Mouse (Mus musculus) intestine, embryonic 14.5 days (tissue): ENCODE measurements around the gene Fam131c. TPM values are rescaled to one million over a fixed set of nuclear protein-coding genes. Genes with fewer than 3 reads are reported as not detected.

Experiments used
- ATAC-seq: fragments of 200-750 bp; cut with Nextera tagmentation; replicated peaks from 2 replicates; pipeline ENCODE4 v1.8.0; 2017; ENCODE audit warnings: low read depth, moderate number of reproducible peaks, moderate TSS enrichment, moderate library complexity; ENCODE audit not compliant: low FRiP score, low TSS enrichment
- DNase-seq: peaks from one replicate; pipeline ENCODE4 v3.0.0-alpha.2; 2018; ENCODE audit warnings: low spot score
- H3K27ac ChIP-seq: fragments of 300-500 bp; sonication (generic); 2 replicates; pipeline ENCODE4 v1.5.1; 2014; ENCODE audit warnings: low read depth, mild to moderate bottlenecking, control low read depth
- H3K27me3 ChIP-seq: fragments of 300-500 bp; sonication (generic); replicated peaks from 2 replicates; pipeline ENCODE4 v1.6.1; 2014; ENCODE audit warnings: low read length, control low read depth; ENCODE audit not compliant: control insufficient read depth, insufficient read depth
- H3K36me3 ChIP-seq: fragments of 300-500 bp; sonication (generic); 2 replicates; pipeline ENCODE4 v1.6.1; 2014; ENCODE audit warnings: low read length, control low read depth; ENCODE audit not compliant: control insufficient read depth, insufficient read depth
- H3K4me1 ChIP-seq: fragments of 300-500 bp; sonication (generic); replicated peaks from 2 replicates; pipeline ENCODE4 v1.6.1; 2014; ENCODE audit warnings: low read length, control low read depth, mixed read lengths; ENCODE audit not compliant: control insufficient read depth, insufficient read depth
- H3K4me2 ChIP-seq: fragments of 300-500 bp; sonication (generic); 2 replicates; pipeline ENCODE4 v1.6.1; 2014; ENCODE audit warnings: low read length
- H3K4me3 ChIP-seq: fragments of 300-500 bp; sonication (generic); 2 replicates; pipeline ENCODE4 v1.5.1; 2014; ENCODE audit warnings: low read depth, low read length, control low read depth, mixed read lengths
- H3K9ac ChIP-seq: fragments of 300-500 bp; sonication (generic); 2 replicates; pipeline ENCODE4 v1.6.1; 2014; ENCODE audit warnings: mild to moderate bottlenecking, low read length
- H3K9me3 ChIP-seq: fragments of 300-500 bp; sonication (generic); 2 replicates; pipeline ENCODE4 v1.6.1; 2016; ENCODE audit warnings: low read length, control low read depth; ENCODE audit not compliant: control insufficient read depth
- WGBS: fragments of 180-500 bp; shearing (Covaris S2); extraction: QIAGEN DNeasy Blood & Tissue Kit; methylation state at CpG from one replicate; pipeline ENCODE4 v1.1.7; 2014; 5-methylcytosine and 5-hydroxymethylcytosine counted together
- polyA plus RNA-seq: library from polyadenylated mRNA; unstranded; fragments of >200 nt; fragmentation: Nextera tagmentation; extraction: Ambion mirVana; gene quantifications from 2 replicates; pipeline ENCODE4 v1.2.1, GENCODE M21; 2014

The Fam131c gene
- polyA plus RNA-seq, 1 experiment from 2014 or later: 2.9 TPM

DNA sequence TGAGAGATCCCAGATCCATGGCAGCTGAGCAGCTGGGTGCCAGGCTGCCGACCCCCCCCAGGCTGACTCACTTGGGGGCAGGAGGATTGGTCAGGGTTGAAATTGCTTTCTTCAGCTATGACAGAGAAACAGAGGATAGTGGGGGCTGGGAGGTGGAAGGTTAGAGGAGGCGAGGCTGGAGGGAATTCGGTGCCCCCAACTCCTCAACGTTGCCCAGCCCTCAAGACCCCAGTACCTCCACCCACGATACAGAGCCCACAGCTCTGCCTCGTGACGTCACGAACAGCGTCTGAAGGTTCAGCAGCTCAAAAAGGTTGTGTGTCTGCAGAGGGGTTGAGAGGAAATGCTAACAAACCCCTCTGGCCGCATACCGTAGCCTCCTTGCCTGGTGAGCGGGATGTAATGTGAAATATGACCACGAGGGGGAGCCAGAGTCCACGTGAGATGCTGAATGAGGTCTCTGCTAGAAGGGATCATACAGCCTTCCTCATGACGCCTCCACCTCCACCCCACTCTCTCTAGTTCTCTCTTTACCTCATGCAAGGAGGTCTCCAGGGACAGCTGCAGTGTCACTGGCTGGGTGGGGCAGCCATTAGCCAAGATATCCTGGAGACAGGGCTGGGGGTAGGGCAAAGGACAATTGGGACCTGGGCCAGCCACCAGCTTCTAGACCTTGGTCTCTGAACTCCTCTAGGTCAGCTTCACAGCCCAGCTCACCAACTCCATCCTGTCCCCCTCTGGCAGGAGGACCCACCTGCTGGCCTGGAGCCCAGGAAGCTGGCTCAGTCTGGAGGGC is 36.7 kb downstream of the Fam131c start:
- no peaks in the 10 kb centered on the region for H3K9me3 ChIP-seq
- H3K4me3 ChIP-seq: 0 out of 2 replicates have a peak overlapping the region, but pooled peaks have one; percentile 11
- H3K27me3 ChIP-seq: no peaks in the 10 kb centered on the region
- peak overlapping the region; percentile 35 for H3K9ac ChIP-seq
- H3K4me1 ChIP-seq: peaks cover 11% of the 10 kb centered on the region; the same call in 1 of the 2 replicates
- DNase-seq: peak; percentile 99
- 7% methylated on average over 15 of the region's 15 CpGs for WGBS
- H3K4me2 ChIP-seq: peak overlapping the region; percentile 46
- ATAC-seq: peak; percentile 73
- no peaks in the 10 kb centered on the region for H3K36me3 ChIP-seq
- H3K27ac ChIP-seq: no peak overlapping the region

DNA sequence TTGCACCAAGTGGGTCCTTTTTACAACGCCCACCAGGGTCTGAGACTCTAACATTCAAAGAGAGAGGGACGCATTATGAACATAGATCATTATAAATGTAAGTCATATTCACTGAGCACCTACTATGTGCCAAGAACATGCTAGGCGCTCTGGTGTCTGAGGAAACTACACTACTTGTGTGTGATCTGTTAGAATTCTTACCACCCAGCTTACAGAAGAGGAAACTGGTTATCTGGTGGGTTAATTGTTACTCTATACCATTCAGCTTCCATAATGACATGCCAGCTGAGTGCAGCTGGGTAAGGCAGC is 37.2 kb downstream of the Fam131c start:
- H3K36me3 ChIP-seq: no peaks in the 10 kb centered on the region
- no peaks in the 10 kb centered on the region for H3K9me3 ChIP-seq
- H3K27ac ChIP-seq: no peak overlapping the region
- 81% methylated on average over 3 of the region's 3 CpGs for WGBS
- ATAC-seq: no peak
- no peak overlapping the region for H3K4me2 ChIP-seq
- no peak overlapping the region for H3K9ac ChIP-seq
- DNase-seq: no peak
- no peak overlapping the region for H3K4me3 ChIP-seq
- H3K4me1 ChIP-seq: peaks cover 11% of the 10 kb centered on the region; the same call in 1 of the 2 replicates
- no peaks in the 10 kb centered on the region for H3K27me3 ChIP-seq

DNA sequence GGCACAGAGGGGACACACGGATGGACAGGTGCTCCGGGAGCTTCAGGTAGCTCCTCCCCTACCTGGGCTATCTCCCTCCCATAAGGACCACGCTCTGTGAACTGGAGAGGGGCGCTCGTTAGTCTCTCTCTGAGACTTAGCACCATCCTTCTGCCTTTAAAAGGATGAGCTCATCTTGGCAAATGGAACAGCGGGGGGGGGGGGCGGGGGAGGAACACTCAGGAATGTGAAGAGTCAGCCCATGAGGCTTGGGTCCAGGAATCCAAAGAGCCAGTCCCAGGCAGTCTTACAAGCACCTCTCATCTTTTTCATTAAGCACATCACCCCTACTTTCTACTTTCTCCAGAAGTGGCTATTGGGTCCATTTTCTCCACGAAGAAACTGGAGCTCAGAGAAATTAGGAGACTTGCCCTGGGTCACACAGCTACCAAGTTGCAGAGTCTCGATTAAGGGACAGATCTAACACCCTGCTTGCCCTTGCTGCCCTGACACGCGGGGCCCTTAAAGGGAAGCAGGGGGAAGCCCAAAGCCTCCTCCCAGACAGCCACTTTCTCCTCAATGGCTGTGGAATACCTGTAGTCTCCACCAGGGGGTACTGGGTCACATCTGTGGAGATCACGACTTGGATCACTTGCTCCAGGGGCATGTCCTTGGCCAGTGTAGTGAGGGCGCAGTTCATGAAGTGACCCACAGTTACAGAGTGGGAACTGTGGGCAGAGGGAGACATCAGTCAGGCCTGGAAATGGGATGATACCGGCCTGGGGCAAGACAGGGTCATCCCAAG is 38.7 kb downstream of the Fam131c start:
- 39% methylated on average over 13 of the region's 14 CpGs for WGBS
- Histone ChIP-seq H3K9ac (no peak overlapping the region), H3K4me2 (no peak overlapping the region), H3K27ac (no peak overlapping the region), H3K9me3 (no peaks in the 10 kb centered on the region), H3K27me3 (no peaks in the 10 kb centered on the region), H3K4me1 (peaks cover 11% of the 10 kb centered on the region; the same call in 1 of the 2 replicates), H3K36me3 (no peaks in the 10 kb centered on the region), H3K4me3 (no peak overlapping the region)
- DNase-seq (no peak), ATAC-seq (0 out of 2 replicates have a peak, but pooled peaks have one; percentile 10)

DNA sequence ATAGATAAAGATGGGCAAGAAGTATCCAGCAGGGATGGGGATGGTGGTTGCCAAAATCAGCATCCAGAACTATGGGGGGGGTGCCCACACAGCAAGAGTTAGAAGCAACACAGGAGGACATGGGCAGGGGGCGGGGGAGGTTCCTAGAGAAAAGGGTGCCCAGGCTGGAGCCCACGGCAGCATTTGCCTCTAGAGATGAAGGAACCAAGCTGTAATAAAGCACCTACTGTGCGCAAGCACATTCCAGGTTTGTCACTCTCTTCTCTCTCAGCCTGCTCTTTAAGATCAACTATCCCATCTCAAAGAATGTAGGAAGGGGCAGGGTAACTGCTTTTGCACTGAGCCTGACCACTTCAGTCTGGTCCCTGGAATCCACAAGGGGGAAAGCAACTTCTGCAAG is 40.6 kb downstream of the Fam131c start:
- 90% methylated on average over 3 of the region's 3 CpGs for WGBS
- peaks cover 11% of the 10 kb centered on the region; the same call in 1 of the 2 replicates for H3K4me1 ChIP-seq
- no peak for ATAC-seq

DNA sequence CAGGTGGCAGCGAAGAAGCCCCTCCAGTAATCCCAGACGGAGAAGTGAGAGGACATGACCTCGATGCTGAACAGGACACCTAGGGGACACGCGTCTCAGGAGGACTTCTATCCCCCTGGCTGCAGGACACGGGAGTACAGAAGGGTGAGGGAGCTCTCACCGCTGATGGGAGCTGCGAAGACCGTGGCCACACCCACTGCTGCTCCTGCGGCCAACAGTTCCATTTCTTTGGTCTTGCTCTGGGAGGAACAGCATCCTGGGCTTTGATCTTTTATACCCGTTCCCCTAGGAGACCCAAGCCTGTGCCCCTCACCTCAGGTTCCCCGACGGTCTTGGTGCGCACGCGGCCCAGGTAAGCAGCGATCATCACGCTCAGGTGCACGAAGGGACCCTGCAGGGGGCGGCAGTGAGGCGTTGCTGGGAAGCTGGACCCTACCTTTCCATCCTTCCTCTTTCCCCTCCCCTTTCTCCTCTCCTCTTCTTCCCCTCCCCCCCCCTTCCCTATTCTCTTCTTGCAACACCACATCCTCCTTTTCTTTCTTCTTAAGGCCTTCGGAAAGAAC is 43.5 kb downstream of the Fam131c start:
- H3K4me3 ChIP-seq: no peak overlapping the region
- H3K27me3 ChIP-seq: no peaks in the 10 kb centered on the region
- H3K4me1 ChIP-seq: 0 out of 2 replicates have a peak, but pooled peaks cover 5% of the 10 kb centered on the region
- no peaks in the 10 kb centered on the region for H3K36me3 ChIP-seq
- no peak overlapping the region for H3K9ac ChIP-seq
- 22% methylated on average over 22 of the region's 22 CpGs for WGBS
- H3K4me2 ChIP-seq: no peak overlapping the region
- no peak overlapping the region for H3K27ac ChIP-seq
- H3K9me3 ChIP-seq: no peaks in the 10 kb centered on the region
- no peak for DNase-seq
- ATAC-seq: no peak

More for the DNA sequence above, 40.6 kb downstream of the Fam131c start:
- Histone ChIP-seq H3K36me3 (no peaks in the 10 kb centered on the region), H3K27ac (no peak overlapping the region), H3K9me3 (no peaks in the 10 kb centered on the region), H3K27me3 (no peaks in the 10 kb centered on the region), H3K4me2 (no peak overlapping the region), H3K9ac (no peak overlapping the region), H3K4me3 (no peak overlapping the region)
- DNase-seq: no peak

DNA sequence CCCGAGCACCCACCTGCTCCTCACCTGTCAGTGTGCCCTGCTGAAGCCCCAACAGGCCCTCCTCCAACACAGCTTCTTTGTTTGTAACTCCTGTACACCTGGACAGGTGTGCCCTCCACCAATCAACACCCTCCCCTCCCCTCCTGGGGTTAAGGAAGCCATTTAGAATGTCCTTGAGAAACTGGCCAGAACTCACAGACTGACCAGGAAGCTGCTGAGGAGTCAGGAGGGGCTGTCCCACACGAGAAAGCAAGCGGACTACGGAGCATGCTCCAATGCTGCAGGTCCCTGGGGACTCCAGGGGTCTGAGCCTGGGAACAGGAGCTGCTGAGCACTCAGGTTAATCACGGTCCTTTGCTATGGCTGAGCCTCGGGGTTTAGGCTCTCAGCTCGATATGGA is 47.9 kb downstream of the Fam131c start, which contains the start of gene Clcnkb:
Clcnkb (minus strand) TSS at position 91 of the 400 bp plus-strand sequence.
- Histone ChIP-seq H3K4me1 (peaks cover 5% of the 10 kb centered on the region), H3K9me3 (no peaks in the 10 kb centered on the region), H3K4me3 (no peak within 1 kb of the TSS), H3K27ac (no peak within 1 kb of the TSS), H3K4me2 (no peak within 1 kb of the TSS), H3K36me3 (no peaks in the 10 kb centered on the region), H3K9ac (no peak within 1 kb of the TSS), H3K27me3 (no peaks in the 10 kb centered on the region)
- DNase-seq (no peak), ATAC-seq (no peak)
- WGBS: 63% methylated on average over 7 of the region's 7 CpGs

DNA sequence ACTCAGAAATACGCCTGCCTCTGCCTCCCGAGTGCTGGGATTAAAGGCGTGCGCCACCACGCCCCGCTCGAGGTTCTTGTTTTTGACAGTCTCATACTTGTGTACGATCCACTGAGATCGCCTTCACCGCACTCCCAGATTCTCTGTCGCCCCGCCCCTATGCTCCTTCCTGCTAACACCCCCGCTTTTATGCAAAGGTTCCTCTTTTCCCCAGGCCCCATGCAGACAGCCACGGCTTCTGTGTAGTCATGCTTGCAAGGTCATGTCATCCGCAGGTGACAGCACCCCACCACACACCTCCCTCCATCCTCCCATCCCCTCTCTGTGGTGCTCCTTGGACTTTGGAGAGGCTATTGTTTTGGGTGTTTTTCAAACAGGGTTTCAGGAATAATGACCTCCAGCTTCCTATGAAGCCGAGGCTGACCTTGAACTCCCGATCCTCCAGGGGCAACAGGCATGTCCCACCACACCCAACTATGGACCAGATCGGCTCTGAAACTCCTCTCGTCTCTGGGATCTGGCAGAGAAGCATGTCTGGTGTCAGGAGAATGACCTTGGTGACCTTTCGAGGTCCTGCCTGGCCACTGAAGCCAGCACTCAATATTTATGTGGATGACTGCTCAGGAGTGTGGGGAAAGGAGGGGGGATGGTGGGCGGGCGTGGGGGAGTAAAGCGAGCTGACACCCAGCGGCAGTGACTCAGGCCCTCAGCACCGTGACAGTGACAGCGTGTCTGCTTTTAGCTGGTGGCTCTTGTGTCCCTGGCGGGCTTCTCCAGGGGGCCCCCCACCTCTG is 51.6 kb downstream of the Fam131c start:
- H3K9ac ChIP-seq: no peak overlapping the region
- H3K4me1 ChIP-seq: peaks cover 15% of the 10 kb centered on the region
- no peak for DNase-seq
- H3K36me3 ChIP-seq: no peaks in the 10 kb centered on the region
- no peak overlapping the region for H3K27ac ChIP-seq
- 57% methylated on average over 27 of the region's 27 CpGs for WGBS
- no peaks in the 10 kb centered on the region for H3K27me3 ChIP-seq
- H3K4me2 ChIP-seq: no peak overlapping the region
- ATAC-seq: no peak
- H3K9me3 ChIP-seq: no peaks in the 10 kb centered on the region
- H3K4me3 ChIP-seq: no peak overlapping the region

DNA sequence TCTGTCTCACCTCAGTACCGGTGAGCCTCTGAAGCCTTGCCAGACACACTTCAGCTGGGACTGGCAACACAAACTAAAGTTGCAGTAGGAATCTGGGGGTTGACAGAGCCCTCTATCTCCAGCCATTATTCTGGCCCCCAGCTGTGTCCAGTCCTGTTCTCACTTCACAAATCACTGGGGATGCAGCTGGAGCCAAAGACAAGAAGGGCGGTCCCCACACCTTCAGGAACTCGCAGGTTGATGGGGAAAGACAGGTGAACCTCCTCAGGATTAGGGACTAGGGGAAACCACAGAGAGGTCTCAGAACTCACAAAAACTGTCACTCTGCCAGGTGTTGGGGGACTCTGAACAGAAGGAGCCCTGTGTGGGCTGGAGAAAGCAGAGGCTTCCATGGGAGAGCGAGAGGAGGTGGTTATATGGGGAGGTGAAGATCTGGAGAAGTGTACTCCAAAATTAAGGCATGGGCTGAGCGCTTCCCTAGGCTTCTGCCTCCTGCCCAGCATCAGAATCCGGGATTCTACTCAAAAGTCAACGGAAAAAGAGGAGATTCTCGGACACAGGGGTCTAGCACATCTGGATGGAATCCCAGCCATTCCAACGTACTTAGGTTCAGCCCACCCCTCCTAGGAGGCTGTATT is 52.3 kb downstream of the Fam131c start, which contains the start of gene Hspb7:
Hspb7 (plus strand) TSS at position 588 of the 638 bp plus-strand sequence.
- peak within 1 kb of the TSS; percentile 43 for H3K4me2 ChIP-seq
- WGBS: 54% methylated on average over 9 of the region's 9 CpGs
- H3K4me3 ChIP-seq: no peak within 1 kb of the TSS
- no peak for ATAC-seq
- no peak for DNase-seq
- H3K36me3 ChIP-seq: no peaks in the 10 kb centered on the region
- no peaks in the 10 kb centered on the region for H3K27me3 ChIP-seq
- H3K9me3 ChIP-seq: no peaks in the 10 kb centered on the region
- peak within 1 kb of the TSS; percentile 17 for H3K9ac ChIP-seq
- peak within 1 kb of the TSS; percentile 48 for H3K27ac ChIP-seq
- H3K4me1 ChIP-seq: peaks cover 15% of the 10 kb centered on the region
